Mouse (Mus musculus): ENCODE results near the gene Rragc.

Rragc gene

GRCm38 (mm10) chr4:123956703-123957491, 39.7 kb downstream of the Rragc start:
- peak; percentile 49 for DNase-seq

- no peak for DNase-seq
Observed at GRCm38 (mm10) chr4:123957492-123957808, 40.2 kb downstream of the Rragc start.

GRCm38 (mm10) chr4:123957891-123958290, 40.6 kb downstream of the Rragc start:
- DNase-seq = no peak

GRCm38 (mm10) chr4:123960955-123961354, 43.7 kb downstream of the Rragc start:
- no peak for DNase-seq

GRCm38 (mm10) chr4:123962721-123963120, 45.5 kb downstream of the Rragc start:
- DNase-seq = no peak

GRCm38 (mm10) chr4:123968663-123969321, 51.5 kb downstream of the Rragc start:
- DNase-seq = no peak

- DNase-seq = no peak
Observed at GRCm38 (mm10) chr4:123969458-123969857, 52.2 kb downstream of the Rragc start.

GRCm38 (mm10) chr4:123971059-123971458, 53.8 kb downstream of the Rragc start:
- no peak for DNase-seq

- no peak for DNase-seq
Observed at GRCm38 (mm10) chr4:123972423-123973049, 55.3 kb downstream of the Rragc start.

- DNase-seq = no peak
Observed at GRCm38 (mm10) chr4:123982105-123982504, 64.9 kb downstream of the Rragc start.
